Mouse (Mus musculus): ENCODE measurements at regions not wholly inside any gene's neighbourhood (a gene's known extent, or its start where the extent isn't known, plus 50 kb on each side); places are given as distances from the start of the nearest gene placed in this dataset.
A peak's percentile ranks its signal among the peaks of the same experiment; 100 is the strongest.

DNA sequence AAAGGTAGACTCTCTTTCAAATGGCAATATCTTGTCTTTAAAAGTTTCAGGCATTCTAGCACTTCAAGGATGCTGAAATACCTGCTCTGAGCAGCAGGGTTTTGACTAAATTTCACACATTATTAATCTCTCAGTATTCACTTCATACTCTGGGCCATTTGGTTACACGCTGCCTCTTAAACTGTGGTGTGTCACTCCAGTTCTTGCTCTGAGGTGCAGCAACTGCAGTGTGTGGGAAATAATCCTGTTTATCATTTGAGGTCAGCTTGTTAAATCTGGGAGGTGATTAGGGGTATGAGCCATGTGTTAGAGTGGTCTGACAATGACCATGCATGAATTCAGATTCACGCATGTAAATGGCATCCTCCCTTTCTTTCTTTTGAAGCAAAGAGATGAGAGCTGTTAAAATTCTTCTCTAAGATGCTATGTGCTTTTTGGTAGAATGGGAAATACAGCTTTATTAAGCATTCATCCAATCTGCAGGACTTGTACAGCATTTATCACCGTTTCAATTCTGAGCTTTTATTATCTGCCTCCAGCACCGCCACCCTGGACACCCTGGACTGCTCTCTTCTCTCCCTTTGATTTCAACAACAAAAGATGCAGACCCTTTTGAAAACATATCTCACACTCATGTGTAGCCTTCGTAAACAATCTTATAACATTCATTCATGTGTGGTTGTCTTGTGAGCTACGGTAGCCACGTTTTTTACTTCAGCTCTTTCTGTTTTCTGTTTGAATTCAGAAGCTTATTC, 362.4 kb upstream of the Gm38303 start:
- no peak for DNase-seq (ENCODE audit: low spot score)

DNA sequence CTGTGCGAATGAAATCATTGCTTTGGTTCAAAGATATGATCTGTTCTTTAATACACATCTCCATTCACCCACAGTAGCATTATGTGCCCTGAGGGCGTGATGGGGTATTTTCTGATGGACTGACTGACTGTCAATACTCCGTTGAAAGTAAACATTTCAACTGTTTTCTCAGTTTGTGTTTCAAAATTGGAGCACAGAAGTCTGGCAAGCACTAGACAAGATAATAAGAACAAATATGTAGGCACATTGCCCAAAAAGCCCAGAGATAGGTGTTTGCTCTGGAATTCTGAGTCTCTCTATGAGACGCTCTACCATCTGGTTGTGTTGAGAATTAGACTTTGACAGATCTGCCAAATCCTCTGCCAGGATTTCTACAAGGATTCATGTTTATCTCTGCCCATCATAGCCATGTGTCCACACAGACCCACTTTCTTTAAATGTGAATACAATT, 350.0 kb upstream of the Gm38303 start:
- peak; percentile 36 for DNase-seq (ENCODE audit: low spot score)

DNA sequence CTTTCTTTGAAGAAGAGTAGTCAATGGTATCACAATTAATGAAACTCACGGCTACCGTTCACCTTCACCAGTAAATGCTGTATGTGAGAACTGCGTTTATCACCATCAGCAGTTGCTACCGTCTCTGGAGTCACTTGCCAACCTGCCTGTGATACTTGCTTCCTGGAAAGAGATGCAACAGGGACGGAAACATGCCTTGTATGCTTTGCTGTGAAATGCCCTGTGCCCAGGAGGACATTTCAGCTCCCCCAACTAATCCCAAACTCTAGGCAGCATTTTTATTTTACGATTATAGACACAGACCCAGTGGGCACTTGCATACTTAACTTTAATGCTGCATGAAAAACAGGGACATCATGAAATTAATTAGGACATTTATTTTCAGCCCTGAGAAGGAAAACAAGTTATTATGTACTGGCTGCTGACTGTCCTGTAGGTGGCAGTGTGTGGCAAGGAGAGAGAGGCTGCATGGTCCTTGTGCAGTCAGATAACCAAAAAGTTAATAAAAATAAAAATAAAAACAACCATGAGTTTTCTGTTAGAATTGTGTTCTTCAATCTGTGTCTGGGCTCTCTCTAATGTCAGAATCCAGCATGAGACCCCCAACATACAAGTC, 349.5 kb upstream of the Gm38303 start:
- peak; percentile 39 for DNase-seq (ENCODE audit: low spot score)

DNA sequence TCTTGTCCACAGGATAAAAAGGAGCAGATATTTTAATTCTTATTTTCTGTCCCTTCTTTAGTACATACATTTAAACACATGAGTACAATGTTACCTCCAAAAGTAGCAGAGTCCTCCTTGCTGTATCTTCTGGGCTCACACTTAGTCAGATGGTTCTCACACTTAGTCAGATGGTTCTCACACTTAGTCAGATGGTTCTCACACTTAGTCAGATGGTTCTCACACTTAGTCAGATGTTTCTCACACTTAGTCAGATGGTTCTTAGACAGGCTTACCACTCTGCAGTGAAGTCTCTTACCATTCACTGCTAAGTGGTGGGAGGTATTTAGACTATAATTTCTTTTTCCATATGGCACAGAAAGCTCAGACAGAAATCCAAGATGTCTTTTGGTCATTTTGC, 346.5 kb upstream of the Gm38303 start:
- DNase-seq (ENCODE audit: low spot score): no peak

- no peak for DNase-seq (ENCODE audit: low spot score)
These were observed 312.6 kb upstream of the Gm38303 start for GRCm38 (mm10) chr3:10647975-10648511.
